Mouse (Mus musculus) midbrain, embryonic 11.5 days (tissue): ENCODE measurements at regions not wholly inside any gene's neighbourhood (a gene's known extent, or its start where the extent isn't known, plus 50 kb on each side); places are given as distances from the start of the nearest gene placed in this dataset.

Experiments used
- ATAC-seq: fragments of 200-750 bp; cut with Nextera tagmentation; 2 replicates; pipeline ENCODE4 v1.8.0; 2017; ENCODE audit warnings: moderate TSS enrichment, moderate library complexity; ENCODE audit not compliant: low FRiP score
- DNase-seq: peaks from one replicate; pipeline ENCODE4 v3.0.0; 2015; ENCODE audit warnings: low spot score; ENCODE audit errors: missing footprints
- H3K27ac ChIP-seq: fragments of 300-500 bp; sonication (generic); 2 replicates; pipeline ENCODE4 v1.5.1; 2014; ENCODE audit warnings: low read depth, low read length
- H3K27me3 ChIP-seq: fragments of 300-500 bp; sonication (generic); 2 replicates; pipeline ENCODE4 v1.6.1; 2014; ENCODE audit warnings: mild to moderate bottlenecking, low read length, moderate library complexity, mixed read lengths; ENCODE audit not compliant: control insufficient read depth, insufficient read depth
- H3K36me3 ChIP-seq: fragments of 300-500 bp; sonication (generic); 2 replicates; pipeline ENCODE4 v1.6.1; 2014; ENCODE audit warnings: mild to moderate bottlenecking, low read length, moderate library complexity, mixed read lengths; ENCODE audit not compliant: control insufficient read depth, insufficient read depth
- H3K4me1 ChIP-seq: fragments of 300-500 bp; sonication (generic); 2 replicates; pipeline ENCODE4 v1.6.1; 2014; ENCODE audit warnings: low read length; ENCODE audit not compliant: control insufficient read depth, insufficient read depth
- H3K4me2 ChIP-seq: fragments of 300-500 bp; sonication (generic); 2 replicates; pipeline ENCODE4 v1.6.1; 2014; ENCODE audit warnings: mild to moderate bottlenecking, moderate library complexity
- H3K4me3 ChIP-seq: fragments of 300-500 bp; sonication (generic); 2 replicates; pipeline ENCODE4 v1.5.1; 2014; ENCODE audit warnings: low read depth, low read length
- H3K9ac ChIP-seq: fragments of 300-500 bp; sonication (generic); 2 replicates; pipeline ENCODE4 v1.6.1; 2014; ENCODE audit warnings: low read length
- H3K9me3 ChIP-seq: fragments of 300-500 bp; sonication (generic); 2 replicates; pipeline ENCODE4 v1.6.1; 2016; ENCODE audit warnings: low read length; ENCODE audit not compliant: control insufficient read depth
- WGBS: fragments of 180-500 bp; shearing (Covaris S2); extraction: QIAGEN DNeasy Blood & Tissue Kit; methylation state at CpG from one replicate; pipeline ENCODE4 v1.1.7; 2014; 5-methylcytosine and 5-hydroxymethylcytosine counted together

DNA sequence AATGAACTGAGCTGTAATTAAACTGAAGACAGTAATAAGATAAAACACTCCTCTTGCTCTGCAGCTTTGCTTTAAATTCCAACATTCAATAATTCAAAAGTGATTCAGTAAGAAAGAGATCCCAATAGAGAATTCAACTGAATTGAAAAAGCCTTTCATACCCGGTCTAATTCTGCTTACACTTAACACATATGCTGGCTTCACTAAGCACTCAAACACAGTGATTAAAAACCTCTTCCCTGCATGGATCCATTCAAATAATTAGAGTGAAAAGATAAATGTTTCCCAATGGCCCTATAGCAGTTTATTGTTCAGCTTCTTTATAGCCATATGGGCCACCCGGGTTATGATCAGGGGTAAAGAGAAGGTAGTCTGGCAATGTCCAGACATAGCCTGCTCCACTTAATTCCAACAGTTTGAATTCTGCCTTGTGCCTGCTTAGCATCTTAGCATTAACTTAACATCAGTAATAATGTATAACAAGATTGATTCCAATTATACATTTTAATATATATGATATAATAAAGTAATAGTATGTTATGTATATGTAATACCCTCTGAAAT, 659.9 kb upstream of the Kcnd2 start:
- Histone ChIP-seq H3K4me3 (no peak overlapping the region), H3K36me3 (no peaks in the 10 kb centered on the region), H3K9me3 (no peaks in the 10 kb centered on the region), H3K4me1 (no peaks in the 10 kb centered on the region), H3K27me3 (no peaks in the 10 kb centered on the region), H3K4me2 (no peak overlapping the region), H3K9ac (no peak overlapping the region), H3K27ac (no peak overlapping the region)
- DNase-seq (no peak), ATAC-seq (no peak)
- 88% methylated on average over 2 of the region's 2 CpGs for WGBS

DNA sequence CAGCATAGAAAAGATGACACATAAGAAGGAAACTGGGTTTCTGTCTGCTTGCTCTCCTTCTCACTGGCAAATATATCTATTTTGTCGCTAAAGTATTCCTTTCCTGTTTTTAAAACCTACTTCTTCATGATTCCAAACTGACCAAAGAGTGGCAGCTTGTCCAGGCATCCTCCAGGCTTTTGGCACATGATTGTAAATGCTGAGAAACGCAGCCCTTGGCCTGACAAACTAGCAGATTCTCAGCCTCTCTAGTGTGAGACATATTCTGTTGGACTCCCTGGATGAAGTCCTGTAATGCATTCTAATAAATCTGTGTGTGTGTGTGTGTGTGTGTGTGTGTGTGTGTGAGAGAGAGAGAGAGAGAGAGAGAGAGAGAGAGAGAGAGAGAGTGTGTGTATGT, 642.7 kb upstream of the Kcnd2 start:
- Histone ChIP-seq H3K9me3 (no peaks in the 10 kb centered on the region), H3K4me2 (no peak overlapping the region), H3K36me3 (no peaks in the 10 kb centered on the region), H3K4me3 (no peak overlapping the region), H3K27ac (no peak overlapping the region), H3K4me1 (no peaks in the 10 kb centered on the region), H3K27me3 (no peaks in the 10 kb centered on the region), H3K9ac (no peak overlapping the region)
- WGBS, result 81% methylated on average over 2 of the region's 2 CpGs
- ATAC-seq, result no peak
- DNase-seq, result no peak

DNA sequence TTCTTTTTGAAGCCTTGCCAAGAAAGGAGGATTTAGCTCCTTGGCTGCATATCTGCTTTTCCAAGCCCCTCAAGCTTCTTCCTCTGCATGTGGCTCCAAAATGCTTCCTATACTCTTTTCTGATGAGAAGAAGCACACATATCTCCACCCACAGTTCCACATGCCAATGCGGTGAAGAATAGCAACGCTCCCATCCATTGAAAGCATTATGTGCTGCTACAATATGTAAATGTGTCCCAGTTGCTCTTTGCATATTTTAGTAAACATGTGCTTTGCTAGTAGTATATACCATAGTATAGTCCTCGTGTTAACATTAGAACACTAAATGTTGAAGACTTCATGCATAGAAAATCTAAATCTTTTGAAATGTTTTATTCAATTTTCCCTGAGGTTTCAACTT, 640.6 kb upstream of the Kcnd2 start:
- no peak overlapping the region for H3K4me3 ChIP-seq
- 90% methylated on average over 3 of the region's 3 CpGs for WGBS
- no peaks in the 10 kb centered on the region for H3K27me3 ChIP-seq
- H3K4me1 ChIP-seq, result no peaks in the 10 kb centered on the region
- DNase-seq (no peak), ATAC-seq (no peak)
- H3K4me2 ChIP-seq, result no peak overlapping the region
- no peaks in the 10 kb centered on the region for H3K36me3 ChIP-seq
- no peak overlapping the region for H3K27ac ChIP-seq
- no peaks in the 10 kb centered on the region for H3K9me3 ChIP-seq
- H3K9ac ChIP-seq, result no peak overlapping the region

DNA sequence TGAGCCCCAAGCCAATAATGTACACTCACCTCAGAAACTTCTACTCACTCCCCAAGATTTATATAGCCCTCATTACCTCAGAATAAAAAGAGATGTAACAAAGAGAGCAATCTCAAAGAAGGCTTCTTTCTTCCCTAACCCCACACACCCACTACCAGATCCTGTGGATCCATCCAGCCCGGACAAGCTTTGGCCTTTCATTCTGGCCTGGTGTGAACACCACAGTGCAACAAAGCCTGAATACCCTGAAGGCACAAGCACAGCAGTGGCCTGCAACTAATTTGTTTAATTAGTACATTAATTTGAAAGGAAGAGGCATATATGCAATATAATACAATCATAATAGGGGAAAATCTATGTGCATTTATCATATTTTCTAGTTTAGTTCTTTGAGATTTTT, 616.5 kb upstream of the Kcnd2 start:
- H3K9ac ChIP-seq, result no peak overlapping the region

DNA sequence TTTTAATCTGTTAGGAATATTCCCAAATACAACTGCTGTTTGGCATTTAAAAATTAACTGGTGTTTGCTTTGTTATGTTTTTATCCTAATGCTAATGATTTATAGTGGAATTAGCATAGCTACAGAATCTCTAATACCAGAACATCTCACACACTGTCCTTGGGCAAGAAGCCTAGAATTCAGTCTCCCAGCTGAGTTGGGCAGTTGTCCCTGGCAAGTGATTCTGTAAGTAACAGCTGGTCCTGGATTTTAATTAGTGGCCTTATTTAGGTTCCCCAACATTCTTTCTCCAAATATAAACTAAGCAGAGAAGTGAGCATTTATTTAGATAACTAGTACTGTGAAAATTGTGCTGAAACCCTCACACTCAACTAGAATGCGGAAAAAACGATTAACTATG, 611.1 kb upstream of the Kcnd2 start:
- Histone ChIP-seq H3K36me3 (no peaks in the 10 kb centered on the region), H3K9me3 (no peaks in the 10 kb centered on the region), H3K9ac (no peak overlapping the region), H3K4me2 (no peak overlapping the region), H3K4me3 (no peak overlapping the region), H3K27ac (no peak overlapping the region), H3K4me1 (no peaks in the 10 kb centered on the region), H3K27me3 (no peaks in the 10 kb centered on the region)
- ATAC-seq (no peak), DNase-seq (no peak)
- 92% methylated on average over 2 of the region's 2 CpGs for WGBS

More for the DNA sequence above, 616.5 kb upstream of the Kcnd2 start:
- no peak overlapping the region for H3K27ac ChIP-seq
- H3K4me3 ChIP-seq, result no peak overlapping the region
- DNase-seq (no peak), ATAC-seq (no peak)
- no peak overlapping the region for H3K4me2 ChIP-seq
- WGBS, result 51% methylated on average over 1 of the region's 1 CpGs
- H3K36me3 ChIP-seq, result no peaks in the 10 kb centered on the region
- H3K27me3 ChIP-seq, result no peaks in the 10 kb centered on the region
- no peaks in the 10 kb centered on the region for H3K9me3 ChIP-seq
- H3K4me1 ChIP-seq, result no peaks in the 10 kb centered on the region

DNA sequence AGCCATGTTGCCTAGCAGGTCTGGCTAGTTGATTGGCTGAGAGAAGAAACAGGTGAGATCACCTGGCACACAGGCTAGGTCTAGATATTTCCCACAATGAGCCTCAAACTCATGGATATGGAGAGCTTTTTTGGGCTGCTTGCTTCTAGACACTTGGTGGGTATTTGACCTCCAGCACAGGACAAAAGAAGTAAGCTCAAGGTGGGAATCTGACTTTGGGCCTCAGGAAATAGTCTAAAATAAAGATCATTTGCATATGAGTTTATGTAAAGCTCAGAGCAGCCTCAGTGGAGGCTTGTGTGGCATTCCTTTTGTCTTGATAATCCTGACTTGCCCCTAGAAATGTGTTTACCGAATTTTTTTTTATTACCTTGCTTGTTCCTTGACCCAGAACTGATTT, 594.8 kb upstream of the Kcnd2 start:
- DNase-seq, result no peak
- no peak for ATAC-seq

DNA sequence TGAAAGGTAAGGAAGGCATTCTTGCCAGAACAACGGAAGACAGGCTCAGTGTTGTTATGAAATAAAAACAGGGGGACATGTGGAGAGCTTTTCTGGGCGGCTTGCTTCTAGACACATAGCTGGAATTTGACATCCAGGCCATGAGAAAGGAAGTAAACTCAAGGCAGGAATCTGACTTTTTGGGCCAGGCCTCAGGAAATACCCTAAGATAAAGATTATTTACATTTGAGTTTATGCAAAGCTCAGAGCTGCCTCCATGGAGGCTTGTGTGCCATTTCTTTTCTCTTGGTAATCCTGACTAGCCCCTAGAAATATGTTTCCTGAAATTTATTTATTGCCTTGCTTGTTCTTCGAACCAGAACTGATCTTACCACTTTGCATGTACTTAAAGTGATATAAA, 588.9 kb upstream of the Kcnd2 start:
- 70% methylated on average over 3 of the region's 3 CpGs for WGBS

More for the DNA sequence above, 594.8 kb upstream of the Kcnd2 start:
- Histone ChIP-seq H3K4me3 (no peak overlapping the region), H3K27me3 (no peaks in the 10 kb centered on the region), H3K9me3 (no peaks in the 10 kb centered on the region), H3K27ac (no peak overlapping the region), H3K4me2 (no peak overlapping the region), H3K36me3 (no peaks in the 10 kb centered on the region), H3K4me1 (no peaks in the 10 kb centered on the region), H3K9ac (no peak overlapping the region)
- 56% methylated on average over 1 of the region's 1 CpGs for WGBS

DNA sequence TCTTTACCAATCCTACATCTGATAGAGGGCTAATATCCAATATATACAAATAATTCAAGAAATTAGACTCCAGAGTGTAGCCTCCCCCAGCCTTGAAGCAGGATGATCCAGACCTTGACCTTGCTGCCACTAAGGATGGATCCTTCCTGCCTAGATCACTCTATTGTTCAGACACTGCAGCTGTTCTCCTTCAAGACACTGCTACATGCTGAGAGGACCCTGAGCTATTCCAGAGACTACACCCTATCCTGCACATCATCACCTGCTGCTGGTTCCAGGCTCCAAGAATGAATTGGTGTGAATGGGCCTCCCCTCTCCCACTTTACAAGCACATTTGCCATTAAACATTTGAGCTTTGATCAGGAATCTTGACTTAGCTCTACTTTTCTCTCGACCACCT, 588.2 kb upstream of the Kcnd2 start:
- Histone ChIP-seq H3K27me3 (no peaks in the 10 kb centered on the region), H3K9me3 (no peaks in the 10 kb centered on the region), H3K9ac (no peak overlapping the region), H3K4me2 (no peak overlapping the region), H3K27ac (no peak overlapping the region), H3K36me3 (no peaks in the 10 kb centered on the region), H3K4me3 (no peak overlapping the region), H3K4me1 (no peaks in the 10 kb centered on the region)
- ATAC-seq (no peak), DNase-seq (no peak)
- 90% methylated on average over 1 of the region's 1 CpGs for WGBS

More for the DNA sequence above, 588.9 kb upstream of the Kcnd2 start:
- Histone ChIP-seq H3K9me3 (no peaks in the 10 kb centered on the region), H3K27ac (no peak overlapping the region), H3K27me3 (no peaks in the 10 kb centered on the region), H3K9ac (no peak overlapping the region), H3K4me2 (no peak overlapping the region), H3K4me1 (no peaks in the 10 kb centered on the region), H3K4me3 (no peak overlapping the region), H3K36me3 (no peaks in the 10 kb centered on the region)
- DNase-seq (no peak), ATAC-seq (no peak)

DNA sequence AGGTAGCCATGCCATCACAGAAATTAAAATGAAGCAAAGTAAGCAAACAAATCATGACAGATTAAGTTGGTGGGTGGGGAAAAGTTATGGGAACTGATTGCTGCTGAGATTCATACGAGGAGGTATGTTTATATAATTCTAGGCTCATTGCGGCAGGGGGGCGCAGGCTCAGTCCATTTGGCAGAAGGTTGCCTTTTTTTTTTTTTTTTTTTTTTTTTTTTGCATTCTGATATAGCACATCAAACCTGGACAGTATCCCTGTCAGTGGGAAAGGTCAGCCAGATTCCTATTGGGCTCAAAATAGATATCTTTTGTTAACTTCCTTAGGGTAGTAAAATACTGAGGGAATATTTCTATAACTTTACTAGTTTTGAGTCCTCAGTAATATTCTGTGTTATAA, 575.0 kb upstream of the Kcnd2 start:
- no peak overlapping the region for H3K9ac ChIP-seq
- 79% methylated on average over 3 of the region's 3 CpGs for WGBS

DNA sequence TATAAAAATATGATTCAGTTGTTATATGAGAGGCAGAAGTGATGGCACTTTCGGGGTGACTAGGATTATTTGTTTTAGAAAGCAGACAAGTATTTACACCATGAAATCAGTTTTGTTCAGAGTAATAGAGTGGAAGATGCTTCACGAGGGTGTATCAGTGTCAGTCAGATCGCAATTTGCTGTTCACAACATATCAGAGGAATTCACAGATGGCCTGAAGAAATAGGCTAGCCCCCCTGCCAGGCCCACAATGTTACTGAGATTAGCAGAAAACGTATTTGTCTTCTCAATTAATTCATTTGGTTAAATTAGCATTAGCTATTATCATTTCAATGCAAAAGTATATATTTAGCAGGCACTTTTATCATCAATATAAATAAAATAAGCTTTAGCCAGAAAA, 573.9 kb upstream of the Kcnd2 start:
- no peaks in the 10 kb centered on the region for H3K36me3 ChIP-seq
- H3K4me1 ChIP-seq, result no peaks in the 10 kb centered on the region
- no peak overlapping the region for H3K4me2 ChIP-seq
- ATAC-seq, result no peak
- H3K27ac ChIP-seq, result no peak overlapping the region
- no peak overlapping the region for H3K4me3 ChIP-seq
- H3K27me3 ChIP-seq, result no peaks in the 10 kb centered on the region
- H3K9me3 ChIP-seq, result no peaks in the 10 kb centered on the region
- H3K9ac ChIP-seq, result no peak overlapping the region
- WGBS, result 64% methylated on average over 4 of the region's 4 CpGs
- no peak for DNase-seq

More for the DNA sequence above, 575.0 kb upstream of the Kcnd2 start:
- ATAC-seq (no peak), DNase-seq (no peak)
- Histone ChIP-seq H3K36me3 (no peaks in the 10 kb centered on the region), H3K27ac (no peak overlapping the region), H3K4me1 (no peaks in the 10 kb centered on the region), H3K9me3 (no peaks in the 10 kb centered on the region), H3K4me2 (no peak overlapping the region), H3K4me3 (no peak overlapping the region), H3K27me3 (no peaks in the 10 kb centered on the region)
